Mouse (Mus musculus): ENCODE data around the gene Acsm5. TPM values are rescaled to one million over a fixed set of nuclear protein-coding genes. Genes with fewer than 3 reads are reported as not detected.

Gene Acsm5
- polyA plus RNA-seq (2012; rRNA removed) = 0.04 and 0.08 TPM in 2 replicates

GRCm38 (mm10) chr7:119519163-119519562 is at the start of gene Acsm5:
TSS of gene Acsm5 (plus strand) at chr7:119519463.

GRCm38 (mm10) chr7:119479256-119479655 is 40.0 kb upstream of the Acsm5 start, which contains the start of gene Umod:
TSS of gene Umod (minus strand) at chr7:119479282.

GRCm38 (mm10) chr7:119523389-119523788 is 4.1 kb downstream of the Acsm5 start, which contains the start of gene Pdilt:
TSS of gene Pdilt (minus strand) at chr7:119523489.

GRCm38 (mm10) chr7:119554040-119554439 is 34.8 kb downstream of the Acsm5 start, which contains the start of gene Acsm2:
TSS of gene Acsm2 (plus strand) at chr7:119554340.

Other genes with a start within 250 kb of the Acsm5 start
- gene Gp2, start 60.2 kb upstream of the Acsm5 start, polyA plus RNA-seq (2012; rRNA removed) = 0.03 TPM in 1 of 2 replicates, not detected in the other
- gene Umod, start 40.2 kb upstream of the Acsm5 start, polyA plus RNA-seq (2012; rRNA removed) = not detected in 2 replicates
- gene Pdilt, start 4.0 kb downstream of the Acsm5 start, polyA plus RNA-seq (2012; rRNA removed) = 0.03 TPM in 1 of 2 replicates, not detected in the other
- not detected in 2 replicates for gene Acsm2, start 34.9 kb downstream of the Acsm5 start, polyA plus RNA-seq (2012; rRNA removed)
- 0.04 TPM in 1 of 2 replicates, not detected in the other for gene Acsm1, start 87.6 kb downstream of the Acsm5 start, polyA plus RNA-seq (2012; rRNA removed)
- 0.06 TPM in 1 of 2 replicates, not detected in the other for gene Acsm4, start 170.6 kb downstream of the Acsm5 start, polyA plus RNA-seq (2012; rRNA removed)
- gene Thumpd1, start 201.3 kb downstream of the Acsm5 start, polyA plus RNA-seq (2012; rRNA removed) = 52.3 and 52.6 TPM in 2 replicates
- gene Acsm3, start 241.5 kb downstream of the Acsm5 start, polyA plus RNA-seq (2012; rRNA removed) = 0.03 and 0.07 TPM in 2 replicates